ENCODE assay signal across 16 mouse cellular contexts in the genomic region with DNA sequence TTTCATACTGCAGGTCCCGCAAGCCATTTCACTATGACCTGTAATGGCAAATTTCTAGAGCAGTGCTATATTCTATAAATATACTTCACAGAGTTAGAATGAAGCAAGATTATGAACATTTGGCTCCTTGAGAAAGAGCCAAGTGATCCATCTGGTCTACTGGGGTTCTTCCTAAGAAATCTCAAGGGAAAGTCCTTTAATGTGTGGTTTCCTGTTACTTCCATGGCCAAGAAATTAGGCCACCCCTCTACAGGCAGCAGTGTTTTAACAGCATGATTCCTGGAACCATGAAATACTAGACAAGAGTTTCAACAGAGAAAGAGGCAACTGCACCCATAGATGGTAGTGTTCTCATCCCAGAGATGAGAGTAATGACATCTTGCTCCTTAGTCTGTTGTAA.
DNase-seq lines count a peak whose midpoint lies in the region; ATAC-seq lines count a peak whose summit lies in the region.
"Had no signal": no experiment of that assay in that cellular context is flagged by ENCODE, and none has a peak within 500 bp of the region (broad histone marks: within the 10 kb centered on the region; RNA-seq: fewer than 3 reads in every experiment).

No protein-coding gene starts in this region.

- WGBS in liver, embryonic 12.5 days (ENCODE audit: insufficient replicate concordance), result 89% methylated on average over 1 of the region's 1 CpGs

- H3K9me3 ChIP-seq in liver, embryonic 12.5 days (replicated peaks), result no peaks in the 10 kb centered on the region
- H3K9me3 ChIP-seq: G1E; limb, embryonic 12.5 days; midbrain, embryonic 15.5 days; neural tube, embryonic 13.5 days had no signal

- H3K4me2 ChIP-seq in liver, embryonic 12.5 days, result no peak overlapping the region
- H3K4me2 ChIP-seq: limb, embryonic 12.5 days; midbrain, embryonic 15.5 days; neural tube, embryonic 13.5 days had no signal

- no peak overlapping the region for H3K4me3 ChIP-seq in liver, embryonic 12.5 days
- H3K4me3 ChIP-seq: limb, embryonic 12.5 days; midbrain, embryonic 15.5 days; neural tube, embryonic 13.5 days had no signal

- H3K36me3 ChIP-seq in liver, embryonic 12.5 days, result no peaks in the 10 kb centered on the region
- H3K36me3 ChIP-seq: G1E; limb, embryonic 12.5 days; midbrain, embryonic 15.5 days; neural tube, embryonic 13.5 days had no signal

- H3K27me3 ChIP-seq in liver, embryonic 12.5 days (replicated peaks), result no peaks in the 10 kb centered on the region
- H3K27me3 ChIP-seq: limb, embryonic 12.5 days; midbrain, embryonic 15.5 days; neural tube, embryonic 13.5 days had no signal

- peak; percentile 1 to 2 for DNase-seq in heart, postnatal 10 days
- DNase-seq in heart, postnatal 36 days, result no peak
- DNase-seq in left cerebral cortex, adult 9 months (ENCODE audit: low spot score in 2 of 2), result peak; percentile 8 to 22
- no peak for DNase-seq in left cerebral cortex, adult 8-10 months (ENCODE audit: low spot score in 2 of 2)
- DNase-seq in cerebellum, adult 11 months, result peak; percentile 4
- DNase-seq in cerebellum, postnatal 25 days, result peak; percentile 40 to 57
- no peak for DNase-seq in T-cell, adult 2 months (ENCODE audit: low spot score)
- DNase-seq: adrenal gland, postnatal 25 days; gastrocnemius, postnatal 14 days; retina, postnatal 1 day had no signal

- ATAC-seq in liver, embryonic 12.5 days, result no peak
- ATAC-seq: midbrain, embryonic 15.5 days had no signal

- H3K9ac ChIP-seq in liver, embryonic 12.5 days, result no peak overlapping the region
- H3K9ac ChIP-seq: limb, embryonic 12.5 days; midbrain, embryonic 15.5 days; neural tube, embryonic 13.5 days had no signal

- intact Hi-C loops in heart, postnatal 10 days (cut with DNase I), result no loop called here
- intact Hi-C loops in heart, postnatal 36 days (cut with DNase I), result no loop called here

- H3K27ac ChIP-seq in liver, embryonic 12.5 days, result no peak overlapping the region
- H3K27ac ChIP-seq: limb, embryonic 12.5 days; macrophage; midbrain, embryonic 15.5 days; neural tube, embryonic 13.5 days had no signal

- no peaks in the 10 kb centered on the region for H3K4me1 ChIP-seq in liver, embryonic 12.5 days
- H3K4me1 ChIP-seq: limb, embryonic 12.5 days; midbrain, embryonic 15.5 days; neural tube, embryonic 13.5 days had no signal

Comparison
In these comparisons a context has a peak if more than half of its experiments do, and no peak if none do; other contexts are left out.
1. DNase-seq: peak in heart, postnatal 10 days (2 of 2), left cerebral cortex, adult 9 months (2 of 2), cerebellum, adult 11 months (single experiment) and cerebellum, postnatal 25 days (2 of 2); none in heart, postnatal 36 days (0 of 2), left cerebral cortex, adult 8-10 months (0 of 2) and T-cell, adult 2 months (single experiment).